Mouse (Mus musculus): ENCODE measurements around the gene Slc22a15. TPM values are rescaled to one million over a fixed set of nuclear protein-coding genes. Genes with fewer than 3 reads are reported as not detected.

The Slc22a15 gene
- total RNA-seq, 2 experiments from 2014 or later, result 2.2 to 2.7 TPM

DNA sequence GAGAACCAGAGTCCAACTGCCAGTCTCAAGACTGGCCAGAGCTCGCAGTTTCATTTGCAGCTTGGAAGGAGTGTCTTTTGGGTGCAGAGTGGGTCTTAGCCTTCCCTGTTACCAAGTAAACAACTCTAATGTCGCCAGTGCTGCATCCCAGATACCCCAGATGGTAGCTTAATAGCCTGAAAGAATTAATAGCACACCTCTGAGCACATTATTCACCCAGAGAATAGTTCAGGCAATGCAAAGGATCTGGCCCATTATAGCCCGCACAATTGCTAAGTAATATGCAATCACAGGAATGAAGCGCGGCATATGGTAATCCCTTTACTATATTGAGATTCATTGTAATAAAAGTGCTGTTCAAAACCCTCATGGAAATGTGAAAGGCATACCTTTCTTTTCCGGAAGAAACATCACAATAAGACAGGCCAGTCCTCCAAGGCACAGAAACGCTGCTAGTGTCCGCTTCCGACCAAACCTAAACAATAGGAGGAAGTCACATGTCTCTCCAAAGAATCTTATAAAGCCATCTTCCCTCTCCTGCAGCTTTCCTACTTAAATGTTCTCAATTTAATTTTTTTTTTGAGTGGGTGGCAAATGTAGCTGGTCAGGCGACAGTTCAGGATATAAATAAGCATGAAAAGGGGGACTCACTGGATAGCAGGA lies 48.9 kb downstream of the Slc22a15 start:
- DNase-seq (ENCODE audit: low spot score), result no peak
- intact Hi-C loops (cut with DNase I), result no loop called here

DNA sequence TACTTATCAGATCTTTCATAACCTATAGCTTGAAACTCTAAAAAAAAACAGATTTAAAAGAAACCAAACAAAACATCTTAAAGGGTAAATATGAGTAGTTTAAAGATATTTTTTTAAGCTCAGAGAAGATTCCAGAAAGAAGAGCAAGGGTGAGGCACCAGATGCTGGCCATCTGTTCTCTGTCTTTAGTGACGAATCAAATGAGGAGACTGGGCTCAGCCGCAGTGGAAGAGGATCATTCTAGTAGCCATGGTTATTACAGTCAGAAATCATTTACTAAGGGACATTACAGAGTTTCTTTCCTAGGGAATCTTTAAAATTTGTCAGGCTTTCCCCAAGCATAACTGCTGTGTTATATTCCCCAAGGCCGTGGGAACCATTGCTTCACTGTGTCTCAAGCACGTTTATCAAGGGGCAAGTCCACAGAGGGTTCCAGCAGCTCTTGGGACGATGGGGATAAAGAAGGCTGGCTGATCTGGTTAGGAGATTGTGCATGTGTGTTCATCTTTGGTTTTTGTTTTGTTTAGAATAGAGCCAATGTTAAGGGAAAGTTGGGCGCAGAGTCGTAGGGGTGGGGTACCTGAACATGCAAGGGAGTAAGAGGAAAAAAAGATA lies 51.1 kb downstream of the Slc22a15 start:
- no peak for DNase-seq (ENCODE audit: low spot score)
- intact Hi-C loops (cut with DNase I), result no loop called here

DNA sequence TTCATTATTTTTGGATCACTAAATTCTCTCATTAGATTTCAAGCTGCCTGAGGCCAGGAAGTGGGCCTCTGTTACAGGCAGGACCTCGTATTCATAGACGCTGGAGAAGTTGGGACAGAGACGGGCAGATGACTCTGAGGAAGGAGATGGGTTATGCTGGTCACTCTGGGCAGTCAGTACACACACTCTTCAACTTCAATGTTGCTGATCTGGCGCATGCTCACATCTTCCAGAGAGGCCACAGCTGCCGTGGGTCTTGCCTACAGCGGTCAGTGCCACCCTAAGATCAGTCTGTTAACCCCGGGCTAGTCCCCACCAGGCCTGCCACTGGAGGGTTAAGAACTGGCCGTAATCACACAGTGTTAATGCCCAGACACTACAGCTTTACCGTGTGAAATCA lies 52.3 kb downstream of the Slc22a15 start:
- intact Hi-C loops (cut with DNase I), result no loop called here
- DNase-seq (ENCODE audit: low spot score), result no peak

DNA sequence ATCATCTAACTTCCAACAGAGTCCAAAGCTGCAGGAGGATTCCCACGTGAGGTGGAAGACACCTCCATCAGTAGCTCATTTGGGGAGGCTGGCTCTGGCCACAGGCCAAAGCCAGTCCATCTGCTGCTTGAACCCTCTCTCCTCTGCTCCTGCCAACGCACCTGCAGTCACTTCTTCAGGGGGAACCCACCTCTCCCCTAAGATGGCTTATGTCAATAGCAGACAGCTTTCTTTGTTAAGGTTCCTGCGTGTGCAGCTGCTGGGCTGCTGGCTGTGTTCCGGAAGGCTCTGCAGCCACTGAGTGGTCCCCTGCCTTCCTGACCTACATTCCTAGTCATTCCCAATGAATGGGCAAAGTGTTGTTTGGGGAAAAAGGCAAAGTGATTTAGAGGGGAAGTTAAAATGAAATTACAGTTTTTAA lies 57.2 kb downstream of the Slc22a15 start:
- DNase-seq (ENCODE audit: low spot score), result no peak
- intact Hi-C loops (cut with DNase I), result no loop called here

DNA sequence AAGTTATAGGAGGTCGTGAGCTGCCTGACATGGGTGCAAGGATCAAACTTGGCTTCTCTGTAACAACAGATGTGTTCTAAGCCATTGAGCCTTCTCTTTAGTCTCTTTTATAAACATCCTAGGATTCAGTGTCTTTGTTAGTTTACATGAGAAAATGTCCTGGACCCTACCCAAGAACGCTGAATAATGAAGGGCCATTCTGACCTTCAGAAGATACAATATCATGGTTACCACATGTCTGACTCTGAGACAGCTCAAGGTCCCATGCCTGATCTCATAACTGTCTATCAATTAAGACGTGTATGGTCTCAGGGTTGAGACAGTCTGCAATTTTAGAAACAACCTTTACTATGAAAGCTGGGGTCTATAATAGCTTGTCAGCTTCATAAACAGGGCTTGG lies 62.4 kb downstream of the Slc22a15 start:
- intact Hi-C loops (cut with DNase I), result no loop called here
- no peak for DNase-seq (ENCODE audit: low spot score)

DNA sequence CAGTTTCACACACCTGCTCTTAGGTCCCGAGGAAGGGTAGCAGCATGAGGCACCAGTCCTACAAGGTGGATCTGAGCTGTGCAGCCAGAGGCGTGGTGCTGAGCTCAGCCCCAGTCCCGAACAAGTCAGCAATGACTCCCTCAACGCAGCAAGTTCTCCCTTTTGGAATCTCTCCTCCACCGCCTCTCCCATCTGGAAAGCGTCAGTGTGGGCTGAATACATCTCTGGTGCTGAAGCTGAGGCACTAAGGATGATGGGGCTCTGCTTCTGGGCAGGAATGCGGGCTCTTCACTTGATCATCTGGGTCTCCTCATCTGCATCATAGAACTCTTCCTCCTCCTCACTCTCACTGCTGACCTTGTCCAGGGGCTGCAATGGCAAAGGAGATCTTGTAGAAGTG lies 64.1 kb downstream of the Slc22a15 start:
- no peak for DNase-seq (ENCODE audit: low spot score)
- intact Hi-C loops (cut with DNase I), result no loop called here

DNA sequence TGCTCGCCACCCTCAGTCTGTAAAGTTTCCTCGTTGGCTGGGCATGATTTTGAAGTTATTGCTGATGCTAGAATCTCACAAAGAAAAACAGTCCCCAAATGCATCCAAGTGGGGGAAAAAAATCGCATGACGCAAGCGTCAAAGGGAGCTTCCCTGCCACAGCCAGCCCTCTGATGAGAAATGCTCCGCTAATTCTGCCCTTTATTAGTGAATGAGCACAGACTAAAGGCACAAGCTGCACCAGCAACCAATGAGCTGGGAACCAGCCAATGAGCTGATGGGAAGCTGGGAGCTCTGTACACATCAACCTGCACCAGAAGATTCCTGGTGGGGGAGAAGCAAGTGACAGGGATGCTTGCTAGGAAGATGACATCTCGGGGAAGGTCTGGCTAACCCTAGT lies 64.5 kb downstream of the Slc22a15 start:
- intact Hi-C loops (cut with DNase I), result no loop called here
- no peak for DNase-seq (ENCODE audit: low spot score)

DNA sequence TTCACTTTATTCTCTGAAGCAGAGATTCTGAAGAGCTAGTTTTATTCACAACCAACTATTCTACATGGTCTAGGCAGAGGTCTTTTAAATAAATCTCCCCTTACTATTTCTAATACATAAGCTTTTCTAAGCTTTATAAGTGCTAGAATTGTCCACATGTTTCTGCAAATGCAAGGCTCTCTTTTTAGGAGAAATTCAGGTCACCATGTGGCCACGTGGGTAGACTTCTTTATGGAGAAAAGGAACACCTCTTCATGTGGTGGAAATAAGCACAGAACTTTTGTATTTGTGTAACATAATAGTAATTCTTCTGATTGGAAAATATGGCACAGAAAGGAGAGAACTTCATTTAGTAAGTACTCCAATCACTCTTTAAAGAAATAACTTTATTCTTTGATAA lies 70.2 kb downstream of the Slc22a15 start:
- DNase-seq (ENCODE audit: low spot score), result no peak
- intact Hi-C loops (cut with DNase I), result no loop called here

DNA sequence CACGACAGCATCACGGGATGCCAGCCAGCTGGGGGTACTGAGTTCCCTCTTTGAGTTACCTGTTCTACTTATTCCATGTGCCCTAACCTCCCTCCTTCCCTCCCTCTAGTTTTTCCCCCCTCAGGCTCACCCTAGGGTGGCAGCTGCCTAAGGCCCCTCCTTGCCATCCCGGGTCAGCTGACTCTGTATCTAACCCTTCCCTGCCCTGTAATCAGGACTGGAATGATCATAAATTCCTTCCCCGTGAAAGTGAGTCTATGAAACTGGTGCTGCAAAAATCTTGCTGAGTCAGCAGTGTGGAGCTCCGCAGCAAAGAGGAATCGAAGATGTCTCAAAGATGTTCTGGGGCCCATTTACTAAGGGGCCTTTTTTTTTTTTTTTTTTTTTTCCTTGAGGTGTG lies 72.9 kb downstream of the Slc22a15 start:
- intact Hi-C loops (cut with DNase I), result no loop called here
- DNase-seq (ENCODE audit: low spot score), result no peak

DNA sequence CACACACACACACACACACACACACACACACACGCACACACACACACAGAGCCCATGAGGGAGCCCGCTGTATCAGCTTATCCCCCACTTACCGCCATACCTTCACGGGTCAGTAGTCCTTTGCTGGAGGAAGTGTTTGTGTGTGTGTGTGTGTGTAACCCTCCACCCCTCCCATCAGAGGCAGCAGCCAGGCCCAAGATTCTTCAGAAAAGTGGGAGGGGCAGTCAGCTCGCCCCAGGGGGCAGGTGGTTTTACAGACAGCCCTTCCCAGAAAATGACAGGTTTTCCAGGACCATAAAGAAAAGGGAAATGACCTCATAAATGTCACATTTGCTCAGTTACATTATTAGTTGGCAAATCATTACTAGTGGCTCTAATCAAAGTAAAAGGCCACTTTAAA lies 75.4 kb downstream of the Slc22a15 start, which contains the start of gene Mab21l3:
Gene Mab21l3 (minus strand): TSS at position 144 of the 400 bp plus-strand sequence.
- DNase-seq (ENCODE audit: low spot score), result no peak
- intact Hi-C loops (cut with DNase I), result no loop called here

DNA sequence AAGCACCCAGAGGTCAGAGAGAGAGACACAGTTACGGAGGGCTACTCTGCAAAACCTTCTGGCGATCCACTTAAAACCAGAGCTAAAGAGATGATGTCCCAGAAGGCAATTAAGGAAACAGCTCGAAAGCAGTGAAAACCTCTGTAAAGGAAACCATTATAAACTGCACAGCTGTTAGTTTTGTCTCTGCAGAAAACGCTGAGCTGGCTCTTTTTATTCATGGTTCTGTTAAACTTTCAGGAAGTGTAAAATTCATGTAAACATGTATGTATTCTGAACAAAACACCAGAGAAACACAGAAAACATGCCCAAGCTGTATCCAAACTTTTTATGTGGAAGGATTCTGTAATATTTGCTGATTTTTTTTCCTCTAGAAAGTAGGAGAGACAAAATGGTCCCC lies 78.2 kb downstream of the Slc22a15 start:
- intact Hi-C loops (cut with DNase I), result no loop called here

DNA sequence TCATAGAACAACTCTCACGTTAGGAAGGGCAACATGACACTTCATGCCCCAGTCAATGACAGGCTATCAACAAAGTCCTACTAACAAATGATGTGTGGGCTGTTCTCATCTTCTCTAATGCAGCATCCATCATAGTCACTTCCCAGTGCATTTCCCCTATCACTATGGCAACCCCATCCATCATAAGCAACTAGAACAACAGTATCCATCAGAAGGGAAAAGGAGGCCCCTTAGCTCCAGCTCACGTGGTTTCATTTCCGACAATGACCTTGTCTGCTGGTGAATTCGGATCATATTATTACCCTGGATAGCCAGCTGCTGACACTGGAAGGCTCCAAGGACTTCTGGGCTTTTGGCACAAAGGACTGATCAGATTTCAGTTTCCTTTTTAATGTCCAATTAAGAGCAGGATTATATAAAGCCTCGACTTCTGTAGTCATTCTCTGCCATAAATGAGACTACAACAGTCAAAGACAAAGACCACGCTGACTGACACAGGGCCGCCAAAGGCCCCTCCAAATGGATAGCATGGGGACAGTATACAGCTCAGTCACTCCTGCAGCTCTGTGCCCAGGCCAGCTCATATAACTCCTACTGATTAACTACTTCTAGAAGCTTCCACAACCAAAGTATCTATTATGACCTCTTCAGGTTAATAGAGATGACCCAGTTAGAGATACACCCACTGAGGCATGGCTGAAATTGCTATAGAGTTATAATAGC lies 81.7 kb downstream of the Slc22a15 start:
- intact Hi-C loops (cut with DNase I), result no loop called here
- no peak for DNase-seq (ENCODE audit: low spot score)

More for the DNA sequence above, 78.2 kb downstream of the Slc22a15 start:
- DNase-seq (ENCODE audit: low spot score), result no peak

DNA sequence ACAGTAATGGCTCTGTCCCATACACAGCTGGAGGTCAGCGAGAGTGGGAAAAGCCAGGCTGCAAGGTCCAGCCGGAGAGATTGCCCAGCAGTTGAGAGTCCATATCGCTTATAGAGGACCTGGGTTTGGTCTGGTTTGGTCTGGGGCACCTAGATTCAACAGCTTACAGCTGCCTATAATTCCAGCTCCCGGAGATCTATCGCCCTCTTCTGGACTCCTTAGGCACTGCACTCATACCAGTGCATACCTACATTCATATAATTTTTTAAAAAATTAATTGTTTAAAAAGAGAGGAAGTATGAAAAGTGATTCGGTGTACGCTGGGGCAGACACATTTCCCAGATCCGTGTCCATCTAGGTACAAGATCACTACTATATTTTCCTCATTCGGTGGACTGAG lies 84.9 kb downstream of the Slc22a15 start:
- no peak for DNase-seq (ENCODE audit: low spot score)
- intact Hi-C loops (cut with DNase I), result no loop called here

DNA sequence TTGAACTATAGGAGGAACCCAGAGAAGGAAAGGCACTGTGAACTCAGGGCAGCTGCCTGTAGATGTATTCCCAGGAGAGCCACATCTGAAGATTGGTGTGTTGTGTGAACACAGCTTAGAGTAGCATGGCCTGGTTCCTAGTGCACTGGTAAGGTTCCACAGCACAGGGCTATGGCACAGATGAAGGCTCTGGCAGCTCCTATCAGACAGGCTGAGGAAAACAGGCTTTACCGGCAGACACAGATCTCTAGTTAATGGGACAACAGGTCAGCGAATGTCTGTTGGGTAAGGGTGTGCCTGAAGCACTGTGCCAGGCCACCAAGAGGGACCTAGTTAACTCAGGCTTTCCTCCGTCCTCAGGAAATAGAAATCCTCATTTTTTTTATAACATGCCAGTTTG lies 87.3 kb downstream of the Slc22a15 start:
- no peak for DNase-seq (ENCODE audit: low spot score)
- intact Hi-C loops (cut with DNase I), result no loop called here

DNA sequence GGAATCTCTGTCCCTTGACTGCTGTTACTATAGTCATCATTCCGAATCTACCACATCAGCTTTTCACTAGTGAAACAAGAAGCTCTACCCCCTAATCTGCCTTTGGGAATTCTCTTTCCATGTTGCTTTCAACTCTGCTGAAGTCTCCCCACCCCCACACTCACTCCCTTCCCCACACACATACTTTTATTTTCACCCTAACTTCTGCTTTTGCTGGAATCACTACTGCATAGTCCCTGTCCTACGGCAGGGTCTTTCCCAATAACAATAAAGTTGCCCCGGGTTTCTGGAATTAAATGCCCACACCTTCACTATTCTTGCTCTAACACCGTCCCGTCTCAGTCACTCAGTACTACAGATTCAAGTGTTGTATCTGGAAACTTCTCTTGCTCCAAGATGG lies 87.7 kb downstream of the Slc22a15 start:
- intact Hi-C loops (cut with DNase I), result no loop called here
- DNase-seq (ENCODE audit: low spot score), result no peak

DNA sequence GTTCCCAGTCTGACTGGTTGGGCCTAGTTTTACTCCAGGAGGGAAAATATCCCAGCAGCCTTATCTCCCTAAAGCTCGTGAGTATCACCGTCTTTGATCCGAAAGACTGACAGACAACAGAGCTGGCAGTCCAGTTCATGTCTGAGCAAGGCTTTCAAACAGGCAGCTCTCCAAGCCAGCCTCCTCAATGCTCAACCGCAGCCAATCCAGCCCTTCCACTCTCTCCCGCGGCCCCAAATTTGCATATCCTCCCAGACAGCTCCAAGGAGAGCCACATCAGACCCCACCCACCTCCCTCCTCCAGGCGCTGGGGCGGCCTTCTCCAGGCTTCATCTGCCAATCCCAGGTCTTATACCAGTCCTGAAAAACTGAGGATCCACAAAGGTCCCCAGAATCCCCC lies 88.2 kb downstream of the Slc22a15 start:
- DNase-seq (ENCODE audit: low spot score), result peak; percentile 69
- intact Hi-C loops (cut with DNase I), result no loop called here

DNA sequence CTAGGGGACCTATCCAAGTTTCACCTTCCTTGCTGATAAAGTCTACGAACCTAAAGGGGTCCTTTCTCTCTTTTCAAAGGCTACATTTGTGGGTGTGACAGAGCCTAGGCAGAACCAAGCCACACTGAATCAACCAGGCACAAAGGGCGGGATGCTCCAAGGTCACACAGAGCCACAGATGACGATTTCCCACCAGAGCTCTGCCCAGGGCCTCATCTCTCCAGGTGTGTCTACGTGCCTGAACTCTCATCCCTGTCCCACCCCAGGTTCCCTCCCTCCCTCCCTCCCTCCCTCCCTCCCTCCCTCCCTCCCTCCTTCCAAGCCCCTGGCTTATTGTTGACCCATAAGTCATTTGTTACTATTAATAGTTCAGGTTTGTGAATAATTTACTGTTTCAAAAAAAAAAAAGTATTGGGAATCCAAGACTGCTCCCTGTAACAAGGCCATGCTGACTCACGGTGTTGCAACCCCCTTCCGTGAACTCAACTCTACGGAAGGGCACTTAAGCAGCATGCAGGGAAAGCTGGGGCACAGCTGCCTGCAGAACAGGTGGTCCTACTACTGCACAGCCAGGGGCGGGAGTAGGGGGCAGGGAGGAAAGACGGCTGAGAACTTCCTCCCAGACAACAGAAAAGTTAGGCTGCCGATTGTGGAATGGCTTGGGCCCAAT lies 92.9 kb downstream of the Slc22a15 start:
- intact Hi-C loops (cut with DNase I), result no loop called here
- DNase-seq (ENCODE audit: low spot score), result no peak

DNA sequence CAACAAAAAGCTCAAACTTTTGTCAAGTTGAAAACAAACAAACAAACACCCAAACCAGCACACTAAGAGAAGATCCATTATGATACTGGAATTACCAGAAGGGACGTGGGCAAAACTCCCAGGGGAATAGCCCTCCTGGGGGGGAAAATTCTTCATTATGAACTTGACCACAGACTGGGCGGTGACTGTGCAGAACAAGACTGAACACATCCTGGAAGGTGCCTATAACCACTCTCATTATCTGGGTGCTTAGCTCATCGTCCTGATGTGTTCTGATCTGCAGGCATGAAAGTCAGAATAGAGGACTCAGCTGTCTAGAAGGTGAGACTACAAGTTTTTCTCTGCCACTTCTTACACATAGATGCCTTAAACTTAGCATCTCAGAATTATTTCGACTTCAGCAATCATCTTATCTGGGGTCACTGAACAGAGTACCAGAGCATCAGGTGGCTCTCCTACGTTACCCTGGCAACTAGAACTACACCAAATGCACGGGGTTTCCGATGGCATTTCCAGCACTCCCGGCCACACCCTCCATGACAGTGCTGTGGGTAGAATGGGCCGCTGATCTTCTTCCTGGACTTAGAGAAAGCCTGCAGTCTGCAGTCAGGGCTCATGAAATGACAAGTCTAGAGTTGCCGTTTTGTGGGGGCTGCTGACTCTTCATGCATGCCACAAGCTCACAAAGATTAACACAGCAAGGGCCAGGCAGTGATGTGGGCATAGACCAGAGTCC lies 94.2 kb downstream of the Slc22a15 start:
- no peak for DNase-seq (ENCODE audit: low spot score)
- intact Hi-C loops (cut with DNase I), result no loop called here

DNA sequence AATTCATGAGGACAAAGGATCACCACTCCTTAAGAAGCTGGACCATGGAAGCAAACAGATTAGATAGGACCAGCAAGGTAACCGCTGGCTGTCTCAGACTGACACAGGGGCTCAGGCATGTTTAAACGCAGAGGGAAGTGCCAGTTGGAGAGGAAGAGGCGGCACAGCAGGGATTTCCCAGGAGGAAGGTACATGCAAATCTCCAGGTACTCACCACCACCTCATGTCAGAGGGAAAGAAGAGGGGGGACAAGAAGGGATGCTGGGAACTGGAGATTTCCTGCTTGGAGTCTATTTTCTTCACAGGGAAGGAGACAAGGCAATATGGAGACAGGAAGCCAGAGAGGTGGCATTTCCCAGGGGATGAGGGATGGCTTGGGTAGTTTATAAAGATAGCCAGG lies 95.7 kb downstream of the Slc22a15 start:
- intact Hi-C loops (cut with DNase I), result no loop called here
- no peak for DNase-seq (ENCODE audit: low spot score)

DNA sequence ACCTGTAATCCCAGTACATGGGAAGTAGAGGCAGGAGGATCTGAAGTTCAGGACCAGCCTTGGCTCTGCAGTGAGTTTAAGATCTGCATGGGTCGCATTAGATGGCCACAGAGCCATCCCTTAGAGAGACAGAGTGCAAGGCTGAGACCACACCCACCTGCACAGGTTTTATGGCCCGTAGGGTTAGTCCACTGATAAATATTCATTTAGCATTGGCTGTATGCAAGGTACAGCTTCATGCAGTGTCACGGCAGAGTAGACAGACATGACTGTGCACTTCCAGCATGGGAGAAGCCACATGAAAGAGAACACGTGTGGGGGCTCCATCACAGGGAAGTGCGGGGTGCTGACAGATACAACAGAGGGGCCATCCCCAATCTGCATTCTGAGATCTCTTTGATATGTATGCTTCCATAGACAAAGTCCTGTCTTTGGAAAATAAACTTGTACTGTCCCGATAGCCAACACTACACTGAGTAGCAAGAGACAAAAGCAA lies 97.0 kb downstream of the Slc22a15 start:
- intact Hi-C loops (cut with DNase I), result no loop called here
- no peak for DNase-seq (ENCODE audit: low spot score)

Measured in heart, postnatal 25 days (tissue).